10 mouse cellular contexts compared by ENCODE assay signal in genomic region chr12:29280861-29281630, GRCm38 (mm10).
DNase-seq lines count a peak whose midpoint lies in the region; ATAC-seq and TF ChIP-seq lines count a peak whose summit lies in the region.
"Had no signal": no experiment of that assay in that cellular context is flagged by ENCODE, and none has a peak within 500 bp of the region (broad histone marks: within the 10 kb centered on the region; RNA-seq: fewer than 3 reads in every experiment).

No protein-coding gene starts in this region.

- no peaks in the 10 kb centered on the region for H3K36me3 ChIP-seq in embryonic facial prominence, embryonic 10.5 days (replicated peaks)
- no peaks in the 10 kb centered on the region for H3K36me3 ChIP-seq in hindbrain, embryonic 12.5 days
- H3K36me3 ChIP-seq in midbrain, embryonic 16.5 days (ENCODE audit: control insufficient read depth, insufficient read depth, low read length): no peaks in the 10 kb centered on the region
- H3K36me3 ChIP-seq in intestine, embryonic 16.5 days (ENCODE audit: control insufficient read depth, insufficient read depth, low read length): no peaks in the 10 kb centered on the region

- peak; percentile 38 for DNase-seq in brain, embryonic 14.5 days (ENCODE audit: low read depth)
- no peak for DNase-seq in embryonic facial prominence, embryonic 10.5 days (ENCODE audit: low spot score)
- DNase-seq: kidney, postnatal 10 days; thymus, postnatal 36 days had no signal

- TF ChIP-seq POLR2A in brain, embryonic 14.5 days (IDR thresholded peaks at IDR 0.05; ENCODE audit: borderline replicate concordance, extremely low read depth, insufficient read depth, insufficient read length, poor library complexity, severe bottlenecking): no peak

- H3K4me1 ChIP-seq in embryonic facial prominence, embryonic 10.5 days: peaks cover 22% of the 10 kb centered on the region
- peaks cover 25% of the 10 kb centered on the region for H3K4me1 ChIP-seq in hindbrain, embryonic 12.5 days
- H3K4me1 ChIP-seq in midbrain, embryonic 16.5 days (ENCODE audit: control insufficient read depth, insufficient read depth, low read length): peaks cover 25% of the 10 kb centered on the region
- H3K4me1 ChIP-seq in intestine, embryonic 16.5 days (ENCODE audit: control insufficient read depth, insufficient read depth, low read length): peaks cover 9% of the 10 kb centered on the region

- no peak for TF ChIP-seq CTCF in brain, embryonic 14.5 days (IDR thresholded peaks at IDR 0.05; ENCODE audit: borderline replicate concordance, extremely low read depth, insufficient read depth, insufficient read length)

- H3K4me2 ChIP-seq in hindbrain, embryonic 12.5 days (replicated peaks): peak overlapping the region; percentile 41; the same call in 1 of the 2 replicates
- H3K4me2 ChIP-seq in midbrain, embryonic 16.5 days (ENCODE audit: low read length): no peak overlapping the region
- no peak overlapping the region for H3K4me2 ChIP-seq in intestine, embryonic 16.5 days (ENCODE audit: low read depth, low read length)

- no peaks in the 10 kb centered on the region for H3K9me3 ChIP-seq in embryonic facial prominence, embryonic 10.5 days
- no peaks in the 10 kb centered on the region for H3K9me3 ChIP-seq in hindbrain, embryonic 12.5 days (replicated peaks)
- H3K9me3 ChIP-seq in midbrain, embryonic 16.5 days (replicated peaks; ENCODE audit: control insufficient read depth, low read length, poor library complexity, severe bottlenecking): no peaks in the 10 kb centered on the region
- no peaks in the 10 kb centered on the region for H3K9me3 ChIP-seq in intestine, embryonic 16.5 days (ENCODE audit: control insufficient read depth, low read length)

- H3K9ac ChIP-seq in hindbrain, embryonic 12.5 days: peak overlapping the region; percentile 39; the same call in 1 of the 2 replicates
- H3K9ac ChIP-seq in midbrain, embryonic 16.5 days (ENCODE audit: low read depth, low read length): peak overlapping the region; percentile 55
- H3K9ac ChIP-seq in intestine, embryonic 16.5 days (ENCODE audit: low read depth, low read length): no peak overlapping the region

- no peak overlapping the region for H3K4me3 ChIP-seq in embryonic facial prominence, embryonic 10.5 days
- H3K4me3 ChIP-seq in hindbrain, embryonic 12.5 days: no peak overlapping the region
- H3K4me3 ChIP-seq in midbrain, embryonic 16.5 days (ENCODE audit: low read depth, low read length): no peak overlapping the region
- no peak overlapping the region for H3K4me3 ChIP-seq in intestine, embryonic 16.5 days (ENCODE audit: low read length)

- H3K27ac ChIP-seq in embryonic facial prominence, embryonic 10.5 days (replicated peaks): 0 out of 2 replicates have a peak overlapping the region, but pooled peaks have one; percentile 58
- H3K27ac ChIP-seq in hindbrain, embryonic 12.5 days: peak overlapping the region; percentile 86
- H3K27ac ChIP-seq in midbrain, embryonic 16.5 days (ENCODE audit: low read length): peak overlapping the region; percentile 97
- H3K27ac ChIP-seq in intestine, embryonic 16.5 days (ENCODE audit: low read length): no peak overlapping the region

- 61% methylated on average over 17 of the region's 17 CpGs for WGBS in embryonic facial prominence, embryonic 10.5 days
- 54% methylated on average over 17 of the region's 17 CpGs for WGBS in hindbrain, embryonic 12.5 days
- WGBS in midbrain, embryonic 16.5 days: 45% methylated on average over 17 of the region's 17 CpGs
- 60% methylated on average over 17 of the region's 17 CpGs for WGBS in intestine, embryonic 16.5 days

- peak; percentile 26; the same call in 1 of the 2 replicates for ATAC-seq in hindbrain, embryonic 12.5 days (ENCODE audit: low FRiP score)
- ATAC-seq in midbrain, embryonic 16.5 days: peak; percentile 33
- no peak for ATAC-seq in intestine, embryonic 16.5 days
- ATAC-seq in activated CD4-positive, CD25-positive, alpha-beta regulatory T cell, adult 4 months: no peak
- no peak for ATAC-seq in cerebellum, adult (ENCODE audit: insufficient number of reproducible peaks, low FRiP score, low TSS enrichment)
- ATAC-seq: Patski had no signal

- peaks cover 20% of the 10 kb centered on the region for H3K27me3 ChIP-seq in embryonic facial prominence, embryonic 10.5 days (replicated peaks; ENCODE audit: low read depth, poor library complexity, severe bottlenecking)
- H3K27me3 ChIP-seq in hindbrain, embryonic 12.5 days: no peaks in the 10 kb centered on the region
- no peaks in the 10 kb centered on the region for H3K27me3 ChIP-seq in midbrain, embryonic 16.5 days (ENCODE audit: control insufficient read depth, insufficient read depth, low read depth, low read length)
- no peaks in the 10 kb centered on the region for H3K27me3 ChIP-seq in intestine, embryonic 16.5 days (replicated peaks; ENCODE audit: control insufficient read depth, insufficient read depth, low read length)
- H3K27me3 ChIP-seq: Patski had no signal

Comparison
In these comparisons a context has a peak if more than half of its experiments do, and no peak if none do; other contexts are left out.
1. ATAC-seq: peak in hindbrain, embryonic 12.5 days (single experiment) and midbrain, embryonic 16.5 days (single experiment); none in intestine, embryonic 16.5 days (single experiment), activated CD4-positive, CD25-positive, alpha-beta regulatory T cell, adult 4 months (single experiment) and cerebellum, adult (single experiment).